Mouse (Mus musculus): ENCODE measurements around the gene Vmn1r151. TPM values are rescaled to one million over a fixed set of nuclear protein-coding genes. Genes with fewer than 3 reads are reported as not detected.
"Not testable (repeated sequence)": the region's sequence is repeated elsewhere in the genome, so short reads cannot be mapped to it uniquely, and the experiment has no call there.

The Vmn1r151 gene
- polyA plus RNA-seq (2014; fragmentation: Nextera tagmentation; extraction: Ambion mirVana): not detected in 2 replicates

DNA sequence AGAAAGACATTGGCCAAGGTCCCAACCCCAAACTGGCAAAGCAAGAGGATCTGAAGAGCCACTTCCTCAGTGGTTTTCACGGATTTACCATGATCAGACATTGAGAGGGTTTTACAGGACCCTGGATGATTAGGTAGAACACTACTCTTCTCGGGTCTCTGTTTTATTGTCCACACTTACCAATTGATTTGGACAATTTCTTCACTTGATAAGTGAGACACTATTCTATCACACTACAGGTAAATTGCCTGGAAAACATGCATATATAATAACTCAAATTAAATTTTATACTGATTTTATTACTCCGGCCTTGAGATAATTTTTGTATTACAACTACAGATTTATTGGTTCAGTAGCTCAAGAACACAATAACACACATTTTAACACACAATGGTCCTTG is at the start of gene Vmn1r151:
Gene Vmn1r151, minus strand, starts transcription at position 101 of the 400 bp plus-strand sequence.
- H3K4me1 ChIP-seq (replicated peaks; ENCODE audit: control insufficient read depth, insufficient read depth, low read length); H3K4me3 ChIP-seq (ENCODE audit: low read depth, low read length); ATAC-seq (replicated peaks; ENCODE audit: low FRiP score, low TSS enrichment, low read depth); H3K9ac ChIP-seq (ENCODE audit: low read length); H3K27me3 ChIP-seq (replicated peaks; ENCODE audit: control insufficient read depth, insufficient read depth, low read length); H3K9me3 ChIP-seq (ENCODE audit: control insufficient read depth, low read length); H3K27ac ChIP-seq (ENCODE audit: low read depth); H3K4me2 ChIP-seq (ENCODE audit: low read length); H3K36me3 ChIP-seq (ENCODE audit: control insufficient read depth, insufficient read depth, low read length); DNase-seq (ENCODE audit: low spot score): not testable (repeated sequence)
- 21% methylated on average over 1 of the region's 3 CpGs for WGBS

DNA sequence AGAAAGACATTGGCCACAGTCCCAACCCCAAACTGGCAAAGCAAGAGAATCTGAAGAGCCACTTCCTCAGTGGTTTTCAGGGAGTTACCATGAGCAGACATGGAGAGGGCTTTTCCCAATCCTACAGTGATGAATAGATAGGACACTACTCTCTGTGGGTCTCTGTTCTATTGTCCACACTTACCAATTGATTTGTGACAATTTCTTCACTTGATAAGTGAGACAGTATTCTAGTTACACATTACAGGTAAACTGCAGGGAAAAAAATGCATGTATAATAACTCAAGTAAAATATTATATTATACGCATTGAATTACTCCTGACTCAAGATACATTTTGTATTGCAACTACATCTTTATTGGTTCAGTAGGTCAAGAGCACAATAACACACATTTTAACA is 35.3 kb upstream of the Vmn1r151 start, which contains the start of gene Gm8677:
Gene Gm8677, minus strand, starts transcription at position 101 of the 400 bp plus-strand sequence.
- H3K36me3 ChIP-seq (ENCODE audit: control insufficient read depth, insufficient read depth, low read length); H3K4me2 ChIP-seq (ENCODE audit: low read length); H3K4me3 ChIP-seq (ENCODE audit: low read depth, low read length); H3K27ac ChIP-seq (ENCODE audit: low read depth); DNase-seq (ENCODE audit: low spot score); H3K9me3 ChIP-seq (ENCODE audit: control insufficient read depth, low read length); H3K27me3 ChIP-seq (replicated peaks; ENCODE audit: control insufficient read depth, insufficient read depth, low read length); H3K4me1 ChIP-seq (replicated peaks; ENCODE audit: control insufficient read depth, insufficient read depth, low read length); H3K9ac ChIP-seq (ENCODE audit: low read length); ATAC-seq (replicated peaks; ENCODE audit: low FRiP score, low TSS enrichment, low read depth): not testable (repeated sequence)
- no CpG with 5 or more reads among the region's 1 CpGs for WGBS

DNA sequence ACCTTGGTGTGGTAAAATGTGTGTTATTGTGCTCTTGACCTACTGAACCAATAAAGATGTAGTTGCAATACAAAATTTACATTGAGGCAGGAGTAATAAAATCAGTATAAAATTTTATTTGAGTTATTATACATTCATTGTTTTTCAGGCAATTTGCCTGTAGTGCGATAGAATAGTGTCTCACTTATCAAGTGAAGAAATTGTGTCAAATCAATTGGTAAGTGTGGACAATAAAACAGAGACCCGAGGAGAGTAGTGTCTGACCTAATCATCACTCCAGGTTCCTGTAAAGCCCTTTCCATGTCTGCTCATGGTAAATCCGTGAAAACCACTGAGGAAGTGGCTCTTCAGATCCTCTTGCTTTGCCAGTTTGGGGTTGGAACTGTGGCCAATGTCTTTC is 23.2 kb upstream of the Vmn1r151 start, which contains the start of gene Vmn1r152:
Gene Vmn1r152, plus strand, starts transcription at position 301 of the 400 bp plus-strand sequence.
- not testable (repeated sequence) for H3K27me3 ChIP-seq (replicated peaks; ENCODE audit: control insufficient read depth, insufficient read depth, low read length); H3K4me1 ChIP-seq (replicated peaks; ENCODE audit: control insufficient read depth, insufficient read depth, low read length); H3K4me3 ChIP-seq (ENCODE audit: low read depth, low read length); DNase-seq (ENCODE audit: low spot score); H3K9me3 ChIP-seq (ENCODE audit: control insufficient read depth, low read length); H3K36me3 ChIP-seq (ENCODE audit: control insufficient read depth, insufficient read depth, low read length); H3K27ac ChIP-seq (ENCODE audit: low read depth); H3K9ac ChIP-seq (ENCODE audit: low read length); ATAC-seq (replicated peaks; ENCODE audit: low FRiP score, low TSS enrichment, low read depth); H3K4me2 ChIP-seq (ENCODE audit: low read length)
- no CpG with 5 or more reads among the region's 3 CpGs for WGBS

DNA sequence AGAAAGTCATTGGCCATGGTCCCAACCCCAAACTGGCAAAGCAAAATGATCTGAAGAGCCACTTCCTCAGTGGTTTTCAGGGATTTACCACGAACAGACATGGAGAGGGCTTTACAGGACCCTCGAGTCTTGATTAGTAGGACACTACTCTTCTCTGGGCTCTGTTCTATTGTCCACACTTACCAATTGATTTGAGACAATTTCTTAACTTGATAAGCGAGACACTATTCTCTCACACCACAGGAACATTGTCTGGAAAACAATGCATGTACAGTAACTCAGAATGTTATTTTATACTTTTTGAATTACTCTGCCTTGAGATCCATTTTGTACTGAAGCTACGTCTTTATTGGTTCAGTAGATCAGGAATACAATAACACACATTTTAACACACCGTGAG is 35.5 kb downstream of the Vmn1r151 start, which contains the start of gene Gm10665:
Gene Gm10665, minus strand, starts transcription at position 101 of the 400 bp plus-strand sequence.
- no CpG with 5 or more reads among the region's 5 CpGs for WGBS
- not testable (repeated sequence) for H3K4me2 ChIP-seq (ENCODE audit: low read length)

More for the DNA sequence above, 35.5 kb downstream of the Vmn1r151 start, which contains the start of gene Gm10665:
- not testable (repeated sequence) for DNase-seq (ENCODE audit: low spot score); H3K27ac ChIP-seq (ENCODE audit: low read depth); H3K9me3 ChIP-seq (ENCODE audit: control insufficient read depth, low read length); H3K4me3 ChIP-seq (ENCODE audit: low read depth, low read length); H3K36me3 ChIP-seq (ENCODE audit: control insufficient read depth, insufficient read depth, low read length); H3K9ac ChIP-seq (ENCODE audit: low read length); ATAC-seq (replicated peaks; ENCODE audit: low FRiP score, low TSS enrichment, low read depth); H3K27me3 ChIP-seq (replicated peaks; ENCODE audit: control insufficient read depth, insufficient read depth, low read length); H3K4me1 ChIP-seq (replicated peaks; ENCODE audit: control insufficient read depth, insufficient read depth, low read length)

Other genes with a start within 250 kb of the Vmn1r151 start
- gene Gm4187, start 170.0 kb downstream of the Vmn1r151 start, polyA plus RNA-seq (2014; fragmentation: Nextera tagmentation; extraction: Ambion mirVana): not detected in 2 replicates
- not detected in 2 replicates for gene Gm8660, start 128.6 kb downstream of the Vmn1r151 start, polyA plus RNA-seq (2014; fragmentation: Nextera tagmentation; extraction: Ambion mirVana)
- gene Vmn1r148, start 86.1 kb downstream of the Vmn1r151 start, polyA plus RNA-seq (2014; fragmentation: Nextera tagmentation; extraction: Ambion mirVana): not detected in 2 replicates
- not detected in 2 replicates for gene Vmn1r149, start 61.4 kb downstream of the Vmn1r151 start, polyA plus RNA-seq (2014; fragmentation: Nextera tagmentation; extraction: Ambion mirVana)
- not detected in 2 replicates for gene Gm10665, start 35.6 kb downstream of the Vmn1r151 start, polyA plus RNA-seq (2014; fragmentation: Nextera tagmentation; extraction: Ambion mirVana)
- not detected in 2 replicates for gene Vmn1r152, start 23.3 kb upstream of the Vmn1r151 start, polyA plus RNA-seq (2014; fragmentation: Nextera tagmentation; extraction: Ambion mirVana)
- not detected in 2 replicates for gene Gm8677, start 35.2 kb upstream of the Vmn1r151 start, polyA plus RNA-seq (2014; fragmentation: Nextera tagmentation; extraction: Ambion mirVana)
- not detected in 2 replicates for gene Gm4201, start 65.7 kb upstream of the Vmn1r151 start, polyA plus RNA-seq (2014; fragmentation: Nextera tagmentation; extraction: Ambion mirVana)
- gene Gm4565, start 88.4 kb upstream of the Vmn1r151 start, polyA plus RNA-seq (2014; fragmentation: Nextera tagmentation; extraction: Ambion mirVana): not detected in 2 replicates
- gene Vmn1r155, start 158.3 kb upstream of the Vmn1r151 start, polyA plus RNA-seq (2014; fragmentation: Nextera tagmentation; extraction: Ambion mirVana): not detected in 2 replicates
- not detected in 2 replicates for gene Gm8693, start 192.6 kb upstream of the Vmn1r151 start, polyA plus RNA-seq (2014; fragmentation: Nextera tagmentation; extraction: Ambion mirVana)
- not detected in 2 replicates for gene Gm4567, start 220.0 kb upstream of the Vmn1r151 start, polyA plus RNA-seq (2014; fragmentation: Nextera tagmentation; extraction: Ambion mirVana)